Mouse (Mus musculus) forebrain, embryonic 11.5 days (tissue): Measurements from ENCODE around the gene Fam222b. TPM values are rescaled to one million over a fixed set of nuclear protein-coding genes. Genes with fewer than 3 reads are reported as not detected.

Experiments used
- ATAC-seq: fragments of 200-750 bp; cut with Nextera tagmentation; replicated peaks from 2 replicates; pipeline ENCODE4 v1.8.0; 2017; ENCODE audit warnings: moderate TSS enrichment; ENCODE audit not compliant: low FRiP score
- DNase-seq: peaks from one replicate; pipeline ENCODE4 v3.0.0-alpha.2; 2017; ENCODE audit warnings: low spot score
- H3K27ac ChIP-seq: fragments of 300-500 bp; sonication (generic); 2 replicates; pipeline ENCODE4 v1.5.1; 2014; ENCODE audit warnings: low read depth, low read length
- H3K27me3 ChIP-seq: fragments of 300-500 bp; sonication (generic); 2 replicates; pipeline ENCODE4 v1.6.1; 2014; ENCODE audit warnings: mild to moderate bottlenecking, low read length, mixed read lengths; ENCODE audit not compliant: control insufficient read depth, insufficient read depth
- H3K36me3 ChIP-seq: fragments of 300-500 bp; sonication (generic); 2 replicates; pipeline ENCODE4 v1.6.1; 2014; ENCODE audit warnings: mild to moderate bottlenecking, low read length, moderate library complexity, mixed read lengths; ENCODE audit not compliant: control insufficient read depth, insufficient read depth
- H3K4me1 ChIP-seq: fragments of 300-500 bp; sonication (generic); replicated peaks from 2 replicates; pipeline ENCODE4 v1.6.1; 2014; ENCODE audit warnings: low read length, mixed read lengths; ENCODE audit not compliant: control insufficient read depth, insufficient read depth
- H3K4me2 ChIP-seq: fragments of 300-500 bp; sonication (generic); 2 replicates; pipeline ENCODE4 v1.6.1; 2014; ENCODE audit warnings: low read depth, mild to moderate bottlenecking, low read length, moderate library complexity, mixed read lengths; ENCODE audit not compliant: severe bottlenecking
- H3K4me3 ChIP-seq: fragments of 300-500 bp; sonication (generic); 2 replicates; pipeline ENCODE4 v1.5.1; 2014; ENCODE audit warnings: low read depth, low read length
- H3K9ac ChIP-seq: fragments of 300-500 bp; sonication (generic); 2 replicates; pipeline ENCODE4 v1.6.1; 2014; ENCODE audit warnings: low read length
- H3K9me3 ChIP-seq: fragments of 300-500 bp; sonication (generic); 2 replicates; pipeline ENCODE4 v1.6.1; 2016; ENCODE audit warnings: low read length, mixed read lengths; ENCODE audit not compliant: control insufficient read depth
- WGBS: fragments of 180-500 bp; shearing (Covaris S2); extraction: QIAGEN DNeasy Blood & Tissue Kit; methylation state at CpG from one replicate; pipeline ENCODE4 v1.1.7; 2014; 5-methylcytosine and 5-hydroxymethylcytosine counted together
- polyA plus RNA-seq: library from polyadenylated mRNA; unstranded; fragments of >200 nt; fragmentation: Nextera tagmentation; extraction: Ambion mirVana; gene quantifications from 2 replicates; pipeline ENCODE4 v1.2.1, GENCODE M21; 2014

The Fam222b gene
- polyA plus RNA-seq, 1 experiment from 2014 or later, result 31.3 TPM

- no peaks in the 10 kb centered on the region for H3K27me3 ChIP-seq
- no peak overlapping the region for H3K27ac ChIP-seq
- peaks cover 17% of the 10 kb centered on the region for H3K4me1 ChIP-seq
- no peak for ATAC-seq
- H3K36me3 ChIP-seq, result no peaks in the 10 kb centered on the region
- H3K4me3 ChIP-seq, result no peak overlapping the region
- H3K9me3 ChIP-seq, result no peaks in the 10 kb centered on the region
- DNase-seq, result no peak
- H3K9ac ChIP-seq, result peak overlapping the region; percentile 3; the same call in 1 of the 2 replicates
- H3K4me2 ChIP-seq, result no peak overlapping the region
- 90% methylated on average over 3 of the region's 3 CpGs for WGBS
Observed at GRCm38 (mm10) chr11:78174506-78174905, 80.0 kb downstream of the Fam222b start.

- H3K9me3 ChIP-seq, result no peaks in the 10 kb centered on the region
- 7% methylated on average over 9 of the region's 10 CpGs for WGBS
Observed at GRCm38 (mm10) chr11:78175771-78176401, 81.4 kb downstream of the Fam222b start.

GRCm38 (mm10) chr11:78176402-78176862 is 82.0 kb downstream of the Fam222b start, which contains the start of the genes Nek8 and Tlcd1:
TSS of gene Nek8 (minus strand) at chr11:78176675.
TSS of gene Tlcd1 (plus strand) at chr11:78176711.
- Histone ChIP-seq H3K27me3 (no peaks in the 10 kb centered on the region), H3K4me2 (peak within 1 kb of the TSS; percentile 93), H3K4me3 (peak within 1 kb of the TSS; percentile 54), H3K4me1 (peaks cover 22% of the 10 kb centered on the region), H3K36me3 (peaks cover 4% of the 10 kb centered on the region; the same call in 1 of the 2 replicates), H3K9me3 (no peaks in the 10 kb centered on the region), H3K27ac (peak within 1 kb of the TSS; percentile 26; the same call in 1 of the 2 replicates), H3K9ac (peak within 1 kb of the TSS; percentile 50)
- DNase-seq, result peak; percentile 93
- ATAC-seq, result peak; percentile 68; the same call in 1 of the 2 replicates
- WGBS, result under 1% methylated on average over 32 of the region's 32 CpGs

More at GRCm38 (mm10) chr11:78175771-78176401, 81.4 kb downstream of the Fam222b start:
- Histone ChIP-seq H3K27ac (peak overlapping the region; percentile 26; the same call in 1 of the 2 replicates), H3K9ac (peak overlapping the region; percentile 50; the same call in 1 of the 2 replicates), H3K4me2 (peak overlapping the region; percentile 93; the same call in 1 of the 2 replicates), H3K4me1 (peaks cover 22% of the 10 kb centered on the region), H3K27me3 (no peaks in the 10 kb centered on the region), H3K4me3 (peak overlapping the region; percentile 54), H3K36me3 (peaks cover 4% of the 10 kb centered on the region; the same call in 1 of the 2 replicates)
- DNase-seq (no peak), ATAC-seq (no peak; the same call in 1 of the 2 replicates)

GRCm38 (mm10) chr11:78176905-78177331 is 82.5 kb downstream of the Fam222b start:
- H3K4me1 ChIP-seq, result peaks cover 24% of the 10 kb centered on the region
- H3K27me3 ChIP-seq, result no peaks in the 10 kb centered on the region
- peak overlapping the region; percentile 50 for H3K9ac ChIP-seq
- peak overlapping the region; percentile 14; the same call in 1 of the 2 replicates for H3K27ac ChIP-seq
- ATAC-seq (no peak), DNase-seq (no peak)
- peak overlapping the region; percentile 93 for H3K4me2 ChIP-seq
- under 1% methylated on average over 23 of the region's 23 CpGs for WGBS
- H3K36me3 ChIP-seq, result peaks cover 4% of the 10 kb centered on the region
- no peaks in the 10 kb centered on the region for H3K9me3 ChIP-seq
- H3K4me3 ChIP-seq, result peak overlapping the region; percentile 54

- no peak; the same call in 1 of the 2 replicates for ATAC-seq
- no peaks in the 10 kb centered on the region for H3K9me3 ChIP-seq
- 3% methylated on average over 10 of the region's 10 CpGs for WGBS
- H3K4me2 ChIP-seq, result peak overlapping the region; percentile 93
- H3K9ac ChIP-seq, result peak overlapping the region; percentile 50; the same call in 1 of the 2 replicates
- H3K4me3 ChIP-seq, result peak overlapping the region; percentile 54
- DNase-seq, result no peak
- H3K27ac ChIP-seq, result no peak overlapping the region
- H3K36me3 ChIP-seq, result peaks cover 4% of the 10 kb centered on the region
- H3K4me1 ChIP-seq, result peaks cover 28% of the 10 kb centered on the region
- no peaks in the 10 kb centered on the region for H3K27me3 ChIP-seq
Observed at GRCm38 (mm10) chr11:78177437-78177836, 83.0 kb downstream of the Fam222b start.

- H3K27ac ChIP-seq, result peak overlapping the region; percentile 93
- peak overlapping the region; percentile 93 for H3K4me2 ChIP-seq
- peaks cover 28% of the 10 kb centered on the region for H3K4me1 ChIP-seq
- no peaks in the 10 kb centered on the region for H3K27me3 ChIP-seq
- ATAC-seq, result peak; percentile 83
- H3K9ac ChIP-seq, result peak overlapping the region; percentile 64
- peak; percentile 98 for DNase-seq
- H3K9me3 ChIP-seq, result no peaks in the 10 kb centered on the region
- peaks cover 4% of the 10 kb centered on the region for H3K36me3 ChIP-seq
- under 1% methylated on average over 74 of the region's 84 CpGs for WGBS
- peak overlapping the region; percentile 54 for H3K4me3 ChIP-seq
Observed at GRCm38 (mm10) chr11:78177903-78178858, 83.7 kb downstream of the Fam222b start.

- no peaks in the 10 kb centered on the region for H3K9me3 ChIP-seq
- peak overlapping the region; percentile 64 for H3K9ac ChIP-seq
- WGBS, result under 1% methylated on average over 28 of the region's 29 CpGs
- peak overlapping the region; percentile 93 for H3K27ac ChIP-seq
- H3K27me3 ChIP-seq, result no peaks in the 10 kb centered on the region
- peak overlapping the region; percentile 54 for H3K4me3 ChIP-seq
- DNase-seq, result peak; percentile 77
- H3K36me3 ChIP-seq, result peaks cover 4% of the 10 kb centered on the region
- H3K4me2 ChIP-seq, result peak overlapping the region; percentile 93
- H3K4me1 ChIP-seq, result peaks cover 28% of the 10 kb centered on the region
- 0 out of 2 replicates have a peak, but pooled peaks have one; percentile 1 for ATAC-seq
Observed at GRCm38 (mm10) chr11:78178859-78179437, 84.5 kb downstream of the Fam222b start.
